Mouse (Mus musculus) liver, embryonic 14.5 days (tissue): ENCODE data around the gene Chrm3. TPM values are rescaled to one million over a fixed set of nuclear protein-coding genes. Genes with fewer than 3 reads are reported as not detected.

Experiments used
- ATAC-seq: fragments of 200-750 bp; cut with Nextera tagmentation; 2 replicates; pipeline ENCODE4 v1.8.0; 2017; ENCODE audit warnings: moderate number of reproducible peaks, mild to moderate bottlenecking, moderate library complexity; ENCODE audit not compliant: insufficient read depth
- DNase-seq, 3 experiments: peaks; one replicate each; pipeline ENCODE4 v3.0.0-alpha.2; 2012 to 2013; ENCODE audit warnings: low read depth in 3 of 3, low spot score in 3 of 3
- H3K27ac ChIP-seq: fragments of 300-500 bp; sonication (generic); 2 replicates; pipeline ENCODE4 v1.5.1; 2014; ENCODE audit warnings: moderate library complexity, mild to moderate bottlenecking, control low read depth, inconsistent platforms
- H3K27me3 ChIP-seq: fragments of 300-500 bp; sonication (generic); 2 replicates; pipeline ENCODE4 v1.6.1; 2014; ENCODE audit warnings: mild to moderate bottlenecking, low read length, moderate library complexity; ENCODE audit not compliant: control insufficient read depth, insufficient read depth
- H3K36me3 ChIP-seq: fragments of 300-500 bp; sonication (generic); replicated peaks from 2 replicates; pipeline ENCODE4 v1.6.1; 2014; ENCODE audit warnings: low read depth; ENCODE audit not compliant: control insufficient read depth, insufficient read depth
- H3K4me1 ChIP-seq, 2 experiments: fragments of 200-500 bp in 1 of 2; fragments of 300-500 bp in 1 of 2; sonication (generic) in 1 of 2; replicated peaks; 2 replicates each; pipeline ENCODE4 v1.6.1; 2012 to 2014; ENCODE audit warnings: antibody characterized with exemption in 1 of 2, inconsistent platforms in 1 of 2, low read length in 1 of 2; ENCODE audit not compliant: control insufficient read depth in 2 of 2, insufficient read depth in 2 of 2
- H3K4me2 ChIP-seq: fragments of 300-500 bp; sonication (generic); 2 replicates; pipeline ENCODE4 v1.6.1; 2014; ENCODE audit warnings: low read depth, mild to moderate bottlenecking, control low read depth, moderate library complexity
- H3K4me3 ChIP-seq, 2 experiments: fragments of 200-500 bp in 1 of 2; fragments of 300-500 bp in 1 of 2; sonication (generic) in 1 of 2; 2 replicates each; pipeline ENCODE4 v1.5.1; 2012 to 2014; ENCODE audit warnings: low read depth in 2 of 2, low read length in 2 of 2, mild to moderate bottlenecking in 2 of 2, control low read depth in 1 of 2, inconsistent platforms in 1 of 2, moderate library complexity in 1 of 2; ENCODE audit not compliant: insufficient read depth in 1 of 2
- H3K9ac ChIP-seq: fragments of 300-500 bp; sonication (generic); replicated peaks from 2 replicates; pipeline ENCODE4 v1.6.1; 2014; ENCODE audit warnings: mild to moderate bottlenecking, control low read depth, moderate library complexity
- H3K9me3 ChIP-seq: fragments of 300-500 bp; sonication (generic); 2 replicates; pipeline ENCODE4 v1.6.1; 2016; ENCODE audit warnings: low read length, mixed read lengths; ENCODE audit not compliant: control insufficient read depth
- CTCF ChIP-seq: IDR thresholded peaks from 2 replicates; pipeline ENCODE4 v1.5.1; 2016; ENCODE audit warnings: antibody characterized with exemption, low read depth, control low read depth
- EP300 ChIP-seq: IDR thresholded peaks from 2 replicates; pipeline ENCODE4 v1.6.1; 2016; ENCODE audit warnings: antibody characterized with exemption, low read depth
- WGBS: fragments of 180-500 bp; shearing (Covaris S2); extraction: QIAGEN DNeasy Blood & Tissue Kit; methylation state at CpG from one replicate; pipeline ENCODE4 v1.1.7; 2014; ENCODE audit not compliant: insufficient replicate concordance; 5-methylcytosine and 5-hydroxymethylcytosine counted together
- polyA plus RNA-seq, 2 experiments: library from polyadenylated mRNA; depleted of rRNA in 1 of 2; stranded (reverse) in 1 of 2; unstranded in 1 of 2; fragments of >200 nt; fragmentation: Nextera tagmentation in 1 of 2; extraction: Ambion mirVana in 1 of 2; gene quantifications; 2 replicates each; pipeline versions ENCODE4 v1.2.1 to v1.2.3; 2012 to 2014

Gene Chrm3
- polyA plus RNA-seq, 2 experiments, result 0.03 TPM; not detected in 1

DNA sequence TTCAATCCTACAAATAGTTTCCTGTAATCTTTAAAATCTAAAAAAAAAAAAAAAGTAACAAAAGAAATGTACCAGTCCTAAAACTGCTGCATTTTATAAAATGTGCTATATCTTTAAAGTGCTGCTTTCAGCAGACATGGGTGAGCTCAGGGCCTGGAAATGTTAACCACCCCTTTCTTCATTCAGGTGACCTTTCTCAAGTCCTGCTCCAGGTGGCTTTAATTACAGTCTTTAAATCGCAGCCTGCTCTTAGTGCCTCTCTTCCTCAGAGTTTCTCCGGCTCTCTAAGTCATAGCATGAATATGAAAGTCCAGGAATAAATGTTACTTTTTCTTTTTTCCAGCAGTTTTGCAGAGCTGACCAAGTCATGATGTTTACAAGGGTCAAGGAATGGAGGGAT is 229.6 kb downstream of the Chrm3 start:
- Histone ChIP-seq H3K4me3 (no peak overlapping the region), H3K36me3 (no peaks in the 10 kb centered on the region), H3K4me1 (no peaks in the 10 kb centered on the region), H3K9me3 (no peaks in the 10 kb centered on the region), H3K27me3 (no peaks in the 10 kb centered on the region), H3K27ac (no peak overlapping the region), H3K9ac (no peak overlapping the region), H3K4me2 (no peak overlapping the region)
- DNase-seq, result no peak
- 59% methylated on average over 2 of the region's 2 CpGs for WGBS
- TF ChIP-seq CTCF (no peak), EP300 (no peak)
- no peak for ATAC-seq

DNA sequence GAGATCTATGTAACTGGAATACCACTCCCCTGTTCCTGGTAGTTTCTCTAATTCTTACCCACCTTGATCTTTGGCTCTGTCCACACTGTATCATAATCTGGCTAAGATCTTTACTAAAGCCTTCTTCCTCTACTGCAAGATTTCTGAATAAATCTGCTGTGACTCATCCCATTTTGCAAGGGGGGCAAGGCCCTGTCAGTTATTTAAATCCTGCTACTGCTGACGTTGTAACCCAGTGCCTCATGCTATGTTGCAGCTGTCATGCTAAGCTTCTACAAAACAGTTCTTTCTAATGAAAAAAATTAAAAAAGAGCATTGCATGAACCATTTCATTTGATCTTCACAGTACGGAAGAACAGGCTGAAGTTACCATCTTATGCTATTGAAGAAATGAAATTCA is 248.4 kb downstream of the Chrm3 start:
- no peak for DNase-seq
- Histone ChIP-seq H3K27ac (no peak overlapping the region), H3K4me2 (no peak overlapping the region), H3K4me3 (no peak overlapping the region), H3K4me1 (no peaks in the 10 kb centered on the region), H3K36me3 (no peaks in the 10 kb centered on the region), H3K27me3 (no peaks in the 10 kb centered on the region), H3K9ac (no peak overlapping the region), H3K9me3 (no peaks in the 10 kb centered on the region)
- ATAC-seq, result no peak
- TF ChIP-seq EP300 (no peak), CTCF (no peak)
- WGBS, result 49% methylated on average over 2 of the region's 2 CpGs

DNA sequence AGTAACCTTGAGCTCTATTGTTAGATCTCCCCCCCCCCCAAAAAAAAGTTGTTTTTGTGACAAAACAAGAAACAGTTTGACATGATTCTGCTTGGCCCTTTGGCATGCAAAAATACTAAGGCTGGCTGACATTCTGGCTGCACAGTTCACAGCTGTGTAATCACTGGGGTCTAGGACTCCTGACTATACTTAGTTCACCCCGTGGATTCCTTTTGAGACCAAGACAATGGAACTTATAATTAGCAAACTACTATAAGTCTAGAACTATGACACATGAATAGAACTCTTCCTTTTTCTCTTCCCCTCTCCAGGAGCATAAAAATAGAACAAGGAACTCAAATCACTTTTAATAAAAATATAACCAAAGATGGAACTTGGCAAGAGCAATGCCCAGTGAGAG is 251.1 kb downstream of the Chrm3 start:
- Histone ChIP-seq H3K9me3 (no peaks in the 10 kb centered on the region), H3K9ac (no peak overlapping the region), H3K36me3 (no peaks in the 10 kb centered on the region), H3K27me3 (no peaks in the 10 kb centered on the region), H3K4me1 (no peaks in the 10 kb centered on the region), H3K4me2 (no peak overlapping the region), H3K4me3 (no peak overlapping the region), H3K27ac (no peak overlapping the region)
- TF ChIP-seq EP300, result no peak
- no peak for TF ChIP-seq CTCF
- DNase-seq (no peak), ATAC-seq (no peak)
- 19% methylated on average over 1 of the region's 1 CpGs for WGBS

DNA sequence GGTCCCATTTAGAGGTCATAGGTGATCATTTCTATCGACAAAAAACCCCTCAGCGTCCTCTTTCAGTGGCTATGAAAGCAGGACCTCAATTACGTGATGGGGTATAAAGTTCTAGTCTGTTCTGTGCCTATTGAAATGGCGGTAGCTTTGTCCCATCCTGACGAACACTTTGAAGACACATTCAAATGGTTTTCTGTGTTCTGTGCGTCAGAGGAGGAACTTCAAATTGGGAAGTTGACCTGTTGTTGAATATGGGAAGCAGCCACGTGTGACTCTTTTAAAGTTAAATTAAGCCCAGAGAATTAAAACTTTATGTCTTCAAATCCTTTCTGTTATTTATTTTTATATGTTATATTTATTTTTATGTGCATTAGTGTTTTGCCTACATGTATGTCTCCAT is 253.3 kb downstream of the Chrm3 start:
- H3K27ac ChIP-seq, result no peak overlapping the region
- H3K4me2 ChIP-seq, result no peak overlapping the region
- no peak overlapping the region for H3K4me3 ChIP-seq
- no peak overlapping the region for H3K9ac ChIP-seq
- 47% methylated on average over 7 of the region's 7 CpGs for WGBS
- no peaks in the 10 kb centered on the region for H3K27me3 ChIP-seq
- ATAC-seq (no peak), DNase-seq (no peak)
- H3K36me3 ChIP-seq, result no peaks in the 10 kb centered on the region
- H3K4me1 ChIP-seq, result no peaks in the 10 kb centered on the region
- TF ChIP-seq CTCF (no peak), EP300 (no peak)
- H3K9me3 ChIP-seq, result no peaks in the 10 kb centered on the region

DNA sequence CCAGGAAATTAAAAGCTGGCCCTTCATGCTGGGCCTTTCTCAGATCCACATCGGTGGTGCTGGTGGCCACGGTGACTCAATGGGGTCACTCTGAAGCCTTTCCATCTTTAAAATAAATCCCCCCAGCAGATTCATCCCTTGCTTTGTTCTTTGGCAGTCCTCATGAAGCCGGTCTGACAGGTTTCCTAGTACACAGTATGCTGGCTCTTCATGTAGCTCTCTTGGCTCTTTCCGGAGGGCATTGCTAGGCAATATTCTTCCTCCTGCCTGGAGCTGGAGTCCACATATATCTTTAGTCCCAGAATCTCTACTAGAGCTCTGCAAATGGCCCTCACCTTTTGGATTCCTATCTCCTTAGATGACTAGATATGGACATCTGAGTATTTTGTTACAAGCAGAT is 269.9 kb downstream of the Chrm3 start:
- Histone ChIP-seq H3K4me1 (no peaks in the 10 kb centered on the region), H3K4me2 (no peak overlapping the region), H3K36me3 (no peaks in the 10 kb centered on the region), H3K27ac (no peak overlapping the region), H3K4me3 (no peak overlapping the region), H3K9ac (no peak overlapping the region), H3K9me3 (no peaks in the 10 kb centered on the region), H3K27me3 (no peaks in the 10 kb centered on the region)
- ATAC-seq, result no peak
- 68% methylated on average over 4 of the region's 4 CpGs for WGBS
- no peak for TF ChIP-seq EP300
- no peak for TF ChIP-seq CTCF
- no peak for DNase-seq

DNA sequence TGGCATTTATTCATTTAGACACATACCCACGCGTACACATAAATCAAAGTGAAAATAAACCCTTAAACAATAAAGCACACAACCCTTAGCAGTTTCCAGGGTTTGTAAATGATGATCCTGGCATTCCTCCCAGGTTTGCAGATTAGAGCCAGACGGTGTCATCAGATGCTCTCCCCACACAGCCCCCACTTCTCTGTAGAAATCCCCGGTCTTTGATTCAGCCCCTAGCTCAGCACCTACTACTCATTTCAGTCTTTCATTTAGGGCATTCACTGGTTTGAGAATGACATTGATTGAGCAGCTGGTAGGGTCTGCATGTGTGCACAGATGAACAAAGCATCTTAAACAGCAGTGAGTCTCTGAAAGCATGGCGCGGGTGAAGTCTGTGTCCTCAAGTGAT is 274.3 kb downstream of the Chrm3 start:
- DNase-seq (no peak), ATAC-seq (no peak)
- no peak overlapping the region for H3K9ac ChIP-seq
- TF ChIP-seq EP300, result no peak
- TF ChIP-seq CTCF, result no peak
- 75% methylated on average over 6 of the region's 6 CpGs for WGBS
- H3K4me2 ChIP-seq, result no peak overlapping the region
- H3K27ac ChIP-seq, result no peak overlapping the region
- H3K36me3 ChIP-seq, result no peaks in the 10 kb centered on the region
- H3K4me3 ChIP-seq, result no peak overlapping the region
- H3K9me3 ChIP-seq, result no peaks in the 10 kb centered on the region
- no peaks in the 10 kb centered on the region for H3K4me1 ChIP-seq
- no peaks in the 10 kb centered on the region for H3K27me3 ChIP-seq
